Mouse (Mus musculus) layer of hippocampus, adult 8-10 months (tissue): ENCODE results near the gene Ssh1. TPM values are rescaled to one million over a fixed set of nuclear protein-coding genes. Genes with fewer than 3 reads are reported as not detected.

Experiments
- DNase-seq, 2 experiments: peaks; one replicate each; pipeline ENCODE4 v3.0.0; 2022; ENCODE audit warnings: low spot score in 2 of 2
- total RNA-seq, 4 experiments: library from RNA; stranded (reverse); gene quantifications; 2 replicates each; pipeline ENCODE4 v1.2.4; 2022

The Ssh1 gene
- total RNA-seq, 4 experiments from 2014 or later, result 27.9 to 32.3 (median 29.3) TPM

DNA sequence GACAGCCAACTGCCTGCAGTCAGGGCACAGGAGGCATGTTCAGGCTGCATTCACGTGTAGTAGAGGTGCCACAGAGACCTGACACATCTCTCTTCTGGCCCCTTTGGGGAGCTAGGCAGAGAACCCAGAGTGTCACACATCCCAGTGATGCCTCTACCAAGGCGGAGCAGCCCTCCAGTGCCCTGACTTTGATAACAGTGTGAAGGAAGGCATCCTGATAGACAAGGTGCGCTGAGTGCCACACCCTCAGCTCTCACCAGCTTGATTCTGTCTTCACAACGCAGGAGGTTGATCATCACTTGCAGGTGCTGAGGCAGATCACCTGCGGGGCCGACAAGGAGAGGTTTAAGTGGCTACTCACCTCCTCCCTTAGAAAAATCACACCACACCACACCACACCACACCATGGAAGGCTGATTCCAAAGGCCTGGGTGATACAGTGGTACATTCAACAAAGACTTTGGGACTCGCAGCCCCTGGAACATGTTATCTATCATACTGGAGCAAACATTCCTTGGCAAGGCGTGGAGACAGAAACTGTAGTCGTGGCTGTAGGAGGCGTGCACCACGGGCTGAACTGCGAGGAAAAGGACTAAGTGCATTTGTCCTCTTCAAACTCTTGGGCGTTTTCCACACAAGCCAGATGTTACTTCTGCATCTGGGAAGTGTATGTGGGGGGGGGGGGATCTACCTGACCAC, 27.1 kb downstream of the Ssh1 start:
- DNase-seq, result no peak

- peak; percentile 49 to 50 for DNase-seq
Observed at GRCm38 (mm10) chr5:113965659-113966185, 28.0 kb downstream of the Ssh1 start.

DNA sequence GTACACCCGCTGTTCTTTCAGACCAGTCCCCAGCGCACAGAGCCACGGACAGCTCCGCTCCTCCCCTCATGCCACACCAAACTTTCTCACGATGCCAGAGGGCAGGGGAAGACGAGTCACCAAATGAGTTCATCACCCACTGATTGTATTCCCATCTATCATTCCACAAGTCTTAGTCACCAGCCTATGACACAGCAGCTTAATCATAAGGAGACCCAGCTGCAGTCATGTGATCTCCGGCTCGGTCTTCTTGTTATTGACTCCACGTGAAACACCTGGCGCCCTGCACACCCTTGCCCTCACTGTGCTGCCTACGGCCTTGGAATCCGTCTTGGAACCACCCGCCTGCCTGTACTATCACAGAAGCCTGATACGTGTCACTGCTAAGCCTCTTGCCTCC, 28.7 kb downstream of the Ssh1 start:
- DNase-seq, result no peak

DNA sequence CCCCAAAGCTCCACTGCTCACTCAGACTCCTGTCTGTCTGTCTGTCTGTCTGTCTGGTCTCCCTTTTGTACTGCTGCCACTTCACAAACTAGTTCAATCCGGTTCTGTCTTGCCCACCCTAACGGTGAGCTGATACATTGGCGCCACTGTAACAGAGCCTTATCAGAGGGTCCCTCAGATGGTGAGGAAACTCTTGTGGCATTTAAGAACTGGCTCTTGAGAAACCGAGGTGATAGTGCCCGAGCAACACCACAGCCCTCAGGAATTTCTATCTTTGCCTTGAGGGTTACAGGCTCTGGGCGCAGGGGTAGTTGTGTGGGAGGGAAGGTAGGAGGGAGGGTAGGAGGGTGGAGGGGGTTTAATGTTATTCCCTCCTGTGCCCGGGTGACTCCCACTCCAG, 31.9 kb downstream of the Ssh1 start:
- no peak for DNase-seq

DNA sequence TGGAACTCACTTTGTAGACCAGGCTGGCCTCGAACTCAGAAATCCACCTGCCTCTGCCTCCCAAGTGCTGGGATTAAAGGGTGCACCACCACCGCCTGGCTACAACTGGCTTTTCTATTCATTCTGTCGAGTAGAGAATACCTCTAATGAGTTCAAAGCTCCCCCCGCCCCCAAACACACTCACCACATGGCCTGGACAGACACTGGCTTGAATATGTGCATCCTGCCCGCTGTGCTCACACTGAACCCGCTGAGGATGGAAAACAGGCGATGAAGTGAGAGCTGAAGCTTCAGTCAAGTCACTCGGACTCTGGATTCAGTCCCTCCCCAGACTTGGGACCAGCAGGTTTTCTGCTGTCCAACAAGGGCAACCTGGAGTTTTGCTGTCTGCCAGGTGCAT, 33.3 kb downstream of the Ssh1 start:
- no peak for DNase-seq

DNA sequence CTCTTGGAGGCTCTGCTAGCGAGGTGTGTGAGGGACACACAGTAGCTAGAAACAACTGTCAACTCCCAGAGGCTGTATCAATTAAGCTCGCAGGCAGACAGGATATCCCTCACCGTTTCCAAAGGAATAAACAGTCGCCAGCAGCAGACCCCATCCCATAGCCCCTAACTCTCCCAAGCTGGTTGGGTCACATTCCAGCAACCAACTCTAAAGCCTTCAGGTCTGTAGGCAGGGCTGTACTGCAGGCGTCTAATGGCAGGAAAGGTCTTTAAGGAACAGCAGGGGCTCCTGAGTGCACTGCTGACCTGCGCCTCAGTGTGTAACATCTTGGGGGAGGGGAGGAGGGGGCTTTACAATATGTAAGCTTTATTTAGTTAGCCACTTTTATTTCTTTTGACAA, 34.7 kb downstream of the Ssh1 start:
- DNase-seq, result no peak

DNA sequence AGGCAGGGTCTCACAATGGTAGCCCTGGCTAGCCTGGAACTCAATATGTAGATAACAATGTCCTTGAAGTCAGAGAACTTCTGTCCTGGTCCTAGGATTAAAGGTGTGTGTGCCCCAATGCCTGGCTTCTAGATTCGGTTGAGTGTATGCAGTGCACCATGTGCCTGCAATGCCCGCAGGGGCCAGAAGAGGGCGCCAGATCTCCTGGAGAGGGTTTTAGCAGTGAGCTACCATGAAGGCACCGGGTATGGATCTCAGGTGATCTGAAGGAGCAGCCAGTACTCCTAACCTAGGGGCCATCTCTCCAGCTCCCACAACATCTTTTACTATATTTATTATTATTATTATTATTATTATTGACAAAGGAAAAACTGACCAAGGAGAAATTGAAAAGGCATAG, 37.2 kb downstream of the Ssh1 start:
- peak; percentile 53 to 76 for DNase-seq

- no peak for DNase-seq
Observed at GRCm38 (mm10) chr5:113955691-113956090, 38.0 kb downstream of the Ssh1 start.

- DNase-seq, result no peak
Observed at GRCm38 (mm10) chr5:113955281-113955680, 38.4 kb downstream of the Ssh1 start.

DNA sequence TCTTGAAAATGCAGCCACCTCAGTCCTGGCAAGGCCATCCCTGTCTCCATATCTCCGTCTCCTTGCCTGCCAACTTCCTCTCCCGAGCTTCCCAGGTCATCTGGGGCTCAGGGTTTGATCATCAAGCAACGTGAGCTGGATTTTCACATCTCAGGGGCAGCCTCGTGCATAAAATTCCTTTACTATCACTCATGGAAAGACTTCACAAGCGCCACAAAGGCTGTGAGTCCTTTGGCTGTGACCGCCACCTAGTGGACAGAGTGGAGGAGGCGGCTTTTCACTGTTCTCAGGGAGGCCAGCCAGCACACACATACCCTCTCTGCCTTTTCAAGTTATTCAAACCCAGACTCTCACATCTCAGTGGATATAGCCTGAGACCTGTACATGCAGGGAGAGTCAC, 39.3 kb downstream of the Ssh1 start:
- DNase-seq, result peak; percentile 71 to 85

- DNase-seq, result no peak
Observed at GRCm38 (mm10) chr5:113952519-113952918, 41.2 kb downstream of the Ssh1 start.

DNA sequence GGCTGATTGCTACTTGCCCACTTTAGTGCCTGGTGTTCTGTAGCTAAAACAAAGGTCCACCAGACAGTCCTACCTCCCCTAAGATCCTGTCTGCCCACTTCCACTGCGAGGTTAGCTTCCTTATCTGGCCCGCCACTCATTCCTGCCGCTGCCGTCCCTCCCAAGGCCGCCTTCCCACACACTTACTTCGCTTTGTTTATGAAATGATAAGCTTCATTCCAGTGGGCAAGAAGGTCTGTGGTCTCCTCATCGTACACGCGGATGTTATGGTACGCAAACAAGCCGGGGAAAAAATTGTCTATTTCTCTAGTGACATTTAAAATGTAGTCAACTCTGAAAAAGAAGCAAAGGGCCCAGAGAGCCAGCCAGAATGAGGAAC, 42.0 kb downstream of the Ssh1 start:
- no peak for DNase-seq

DNA sequence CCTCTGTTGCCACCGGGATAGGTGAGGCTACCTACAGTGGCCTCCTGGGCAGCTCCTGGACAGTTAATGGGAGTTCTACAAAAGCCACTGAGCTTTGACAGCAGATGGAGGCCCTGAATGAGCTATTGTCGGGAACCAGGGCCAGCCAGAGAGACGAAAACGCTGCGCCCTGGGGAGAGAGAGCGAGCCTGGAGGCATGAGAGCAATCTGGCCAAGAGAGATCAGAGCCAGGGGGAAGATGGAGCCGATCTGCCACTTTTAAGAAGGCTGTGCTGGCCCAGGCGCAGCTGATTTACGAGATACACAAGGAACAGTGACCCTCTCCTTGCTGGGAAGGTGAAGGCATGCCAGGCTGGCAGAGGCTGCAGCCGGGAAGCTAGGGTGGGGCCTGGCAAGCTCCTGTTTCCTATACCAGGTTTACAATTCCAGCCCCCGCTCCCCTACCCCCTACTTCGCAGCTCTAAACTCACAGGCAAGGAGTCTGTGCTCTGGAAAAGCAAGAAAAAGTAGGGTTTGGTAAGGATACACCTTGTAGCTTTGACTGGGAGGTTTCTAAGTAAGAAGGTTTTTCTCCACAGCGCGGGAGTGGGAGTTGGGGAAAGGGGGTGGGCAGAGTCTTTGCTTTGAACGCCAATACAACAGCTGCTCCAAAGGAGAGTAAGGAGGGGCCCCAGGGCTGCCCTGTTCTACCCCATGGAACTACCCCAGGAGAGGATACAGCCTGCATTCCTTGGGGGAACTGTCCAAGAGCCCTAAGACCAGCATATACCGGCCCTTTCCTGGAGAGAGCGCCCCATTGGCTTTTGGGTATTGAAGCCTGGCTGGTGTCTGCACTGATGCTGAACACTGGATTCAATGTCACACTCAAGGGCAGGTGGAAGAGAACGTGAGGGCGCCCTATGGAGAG, 42.7 kb downstream of the Ssh1 start:
- DNase-seq, result no peak

GRCm38 (mm10) chr5:113950133-113950532, 43.6 kb downstream of the Ssh1 start:
- peak in 1 of 2 experiments; percentile 29 for DNase-seq

- DNase-seq, result no peak
Observed at GRCm38 (mm10) chr5:113947280-113947679, 46.4 kb downstream of the Ssh1 start.

DNA sequence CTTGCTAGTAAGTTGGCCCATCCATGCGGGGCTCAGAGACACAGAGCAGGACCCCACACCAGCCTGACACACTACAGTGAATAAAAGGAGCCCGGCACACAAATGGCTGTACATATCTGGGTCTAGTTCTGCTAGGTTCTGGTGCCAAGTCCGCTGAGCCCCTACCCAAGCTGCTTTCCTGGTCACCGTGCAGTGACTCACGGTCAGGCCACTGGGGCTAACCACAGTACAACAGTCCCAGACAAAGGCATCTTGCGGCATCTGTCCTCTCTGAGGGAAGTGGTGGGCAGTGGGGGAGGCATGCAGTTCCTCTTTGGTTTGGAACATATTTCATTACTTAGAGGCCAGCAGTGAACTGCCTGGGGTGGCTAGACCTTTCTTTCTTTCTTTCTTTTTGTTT, 48.6 kb downstream of the Ssh1 start:
- no peak for DNase-seq

GRCm38 (mm10) chr5:113943328-113943727, 50.4 kb downstream of the Ssh1 start:
- no peak for DNase-seq

- no peak for DNase-seq
Observed at GRCm38 (mm10) chr5:113942580-113942979, 51.1 kb downstream of the Ssh1 start.

- no peak for DNase-seq
Observed at GRCm38 (mm10) chr5:113939263-113939900, 54.3 kb downstream of the Ssh1 start.

- DNase-seq, result no peak
Observed at GRCm38 (mm10) chr5:113937650-113938049, 56.0 kb downstream of the Ssh1 start.

DNA sequence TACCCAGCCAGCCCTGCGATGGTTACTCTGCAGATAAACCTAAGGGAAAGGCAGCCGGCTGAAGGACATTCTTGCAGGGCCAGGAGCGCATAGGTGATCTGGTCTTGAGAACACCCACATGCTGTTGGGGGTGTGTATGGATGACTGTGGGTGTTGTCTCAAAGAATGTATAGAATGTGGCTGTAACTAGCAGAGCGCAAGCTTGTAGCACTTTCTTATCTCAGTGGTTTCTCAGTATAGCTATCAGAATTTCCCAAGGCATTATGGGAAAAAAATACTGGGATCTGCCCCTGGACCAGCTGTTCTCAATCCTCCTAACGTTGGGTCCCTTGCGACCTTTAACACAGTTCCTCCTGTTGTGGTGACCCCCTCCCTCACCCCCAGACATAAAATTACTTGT, 59.8 kb downstream of the Ssh1 start:
- DNase-seq, result no peak

GRCm38 (mm10) chr5:113933480-113933879, 60.2 kb downstream of the Ssh1 start:
- no peak for DNase-seq
